Comparison of ENCODE assay signal across 7 mouse cellular contexts in genomic region chr9:120914877-120915459, GRCm38 (mm10). TPM values are rescaled to one million over a fixed set of nuclear protein-coding genes. Genes with fewer than 3 reads are reported as not detected.
DNase-seq lines count a peak whose midpoint lies in the region; ATAC-seq lines count a peak whose summit lies in the region.

No protein-coding gene starts in this region.

- H3K9me3 ChIP-seq in lung, embryonic 16.5 days (ENCODE audit: control insufficient read depth, low read length) = no peaks in the 10 kb centered on the region

- peak; percentile 65 for ATAC-seq in lung, embryonic 16.5 days (ENCODE audit: low read depth)

- no peak overlapping the region for H3K9ac ChIP-seq in lung, embryonic 16.5 days (ENCODE audit: low read length)

- H3K27ac ChIP-seq in lung, embryonic 16.5 days (ENCODE audit: low read length) = peak overlapping the region; percentile 71

- no peaks in the 10 kb centered on the region for H3K27me3 ChIP-seq in lung, embryonic 16.5 days (ENCODE audit: control insufficient read depth, insufficient read depth, low read depth, low read length)

- no peak overlapping the region for H3K4me3 ChIP-seq in lung, embryonic 16.5 days (ENCODE audit: low read length)

- peaks cover 16% of the 10 kb centered on the region for H3K4me1 ChIP-seq in lung, embryonic 16.5 days (replicated peaks; ENCODE audit: control insufficient read depth, insufficient read depth, low read length)

- WGBS in lung, embryonic 16.5 days = 64% methylated on average over 14 of the region's 14 CpGs

- intact Hi-C loops in heart, postnatal 25 days (cut with DNase I) = loop anchor here (5.0 to 10.0 kb wide), 3 partner anchors 110 to 313 kb away; no protein-coding TSS in a partner anchor

- no peak overlapping the region for H3K4me2 ChIP-seq in lung, embryonic 16.5 days (ENCODE audit: low read depth, low read length)

- DNase-seq in ES-CJ7 (ENCODE audit: low read depth, low spot score) = peak; percentile 81
- DNase-seq in adrenal gland, postnatal 25 days = peak; percentile 29
- peak; percentile 27 for DNase-seq in heart, postnatal 25 days (ENCODE audit: low spot score)
- DNase-seq in thymus, postnatal 14 days = peak; percentile 71
- no peak for DNase-seq in embryo, embryonic 10 days (ENCODE audit: low spot score)
- DNase-seq in urinary bladder, postnatal 4 days (ENCODE audit: low spot score in 2 of 2) = no peak

- no peaks in the 10 kb centered on the region for H3K36me3 ChIP-seq in lung, embryonic 16.5 days (ENCODE audit: control insufficient read depth, insufficient read depth, low read length)

RNA-seq across cellular contexts. Expression of gene Ctnnb1, which starts 14.0 kb away (rescaled TPM):
- 802 and 854 TPM in 2 replicates for total RNA-seq in adrenal gland, postnatal 25 days (2021)
- total RNA-seq in heart, postnatal 25 days (2021) = 100 to 1,000 TPM; 450 to 481 TPM
- polyA plus RNA-seq in lung, embryonic 16.5 days (2015; fragmentation: Nextera tagmentation; extraction: Ambion mirVana) = 523 and 564 TPM in 2 replicates

Comparison
In these comparisons a context has a peak if more than half of its experiments do, and no peak if none do; other contexts are left out.
1. DNase-seq: peak in ES-CJ7 (single experiment), adrenal gland, postnatal 25 days (single experiment), heart, postnatal 25 days (single experiment) and thymus, postnatal 14 days (single experiment); none in embryo, embryonic 10 days (single experiment) and urinary bladder, postnatal 4 days (0 of 2).